Mouse (Mus musculus) hindbrain, embryonic 15.5 days (tissue): ENCODE data around the gene 5330417H12Rik. TPM values are rescaled to one million over a fixed set of nuclear protein-coding genes. Genes with fewer than 3 reads are reported as not detected.

ENCODE experiments used
- ATAC-seq: fragments of 200-750 bp; cut with Nextera tagmentation; 2 replicates; pipeline ENCODE4 v1.8.0; 2017; ENCODE audit warnings: low read depth, moderate number of reproducible peaks, moderate TSS enrichment; ENCODE audit not compliant: low FRiP score
- H3K27ac ChIP-seq: fragments of 300-500 bp; sonication (generic); replicated peaks from 2 replicates; pipeline ENCODE4 v1.5.1; 2015; ENCODE audit warnings: mild to moderate bottlenecking, inconsistent platforms
- H3K27me3 ChIP-seq: fragments of 300-500 bp; sonication (generic); 2 replicates; pipeline ENCODE4 v1.6.1; 2015; ENCODE audit warnings: control low read depth, inconsistent platforms
- H3K36me3 ChIP-seq: fragments of 300-500 bp; sonication (generic); 2 replicates; pipeline ENCODE4 v1.6.1; 2015; ENCODE audit warnings: control low read depth, inconsistent platforms
- H3K4me1 ChIP-seq: fragments of 300-500 bp; sonication (generic); replicated peaks from 2 replicates; pipeline ENCODE4 v1.6.1; 2015; ENCODE audit warnings: control low read depth, inconsistent platforms
- H3K4me2 ChIP-seq: fragments of 300-500 bp; sonication (generic); 2 replicates; pipeline ENCODE4 v1.6.1; 2015; ENCODE audit warnings: moderate library complexity, mild to moderate bottlenecking, inconsistent platforms
- H3K4me3 ChIP-seq: fragments of 300-500 bp; sonication (generic); 2 replicates; pipeline ENCODE4 v1.5.1; 2015; ENCODE audit warnings: mild to moderate bottlenecking, inconsistent platforms
- H3K9ac ChIP-seq: fragments of 300-500 bp; sonication (generic); 2 replicates; pipeline ENCODE4 v1.6.1; 2015; ENCODE audit warnings: inconsistent platforms
- H3K9me3 ChIP-seq: fragments of 300-500 bp; sonication (generic); 2 replicates; pipeline ENCODE4 v1.6.1; 2016; ENCODE audit warnings: control low read depth, inconsistent platforms
- WGBS: fragments of 180-500 bp; shearing (Covaris S2); methylation state at CpG from one replicate; pipeline ENCODE4 v1.1.7; 2015; 5-methylcytosine and 5-hydroxymethylcytosine counted together
- polyA plus RNA-seq: library from polyadenylated mRNA; unstranded; fragments of >200 nt; fragmentation: Nextera tagmentation; extraction: Ambion mirVana; gene quantifications from 2 replicates; pipeline ENCODE4 v1.2.1, GENCODE M21; 2015

The 5330417H12Rik gene
- polyA plus RNA-seq, 1 experiment from 2014 or later: not detected

DNA sequence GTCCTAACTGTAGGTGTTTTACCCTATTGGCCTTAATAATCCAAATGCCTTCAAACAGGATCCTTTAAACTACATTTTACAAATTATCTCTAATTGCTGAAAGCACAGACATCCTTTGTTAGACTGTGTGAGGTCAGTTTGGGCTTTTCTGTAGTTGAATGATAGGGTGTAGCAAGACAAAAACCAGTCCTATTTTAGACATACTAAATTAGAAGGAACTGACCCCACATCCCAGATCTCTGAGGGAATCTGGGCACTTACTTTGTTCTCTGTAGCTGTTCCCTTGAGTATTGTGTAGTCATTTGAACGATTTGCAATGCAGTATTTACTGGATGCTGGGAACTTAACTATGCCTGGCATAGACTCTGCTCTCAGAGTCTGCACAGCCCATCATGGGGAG lies 26.9 kb upstream of the 5330417H12Rik start:
- ATAC-seq: no peak
- H3K4me3 ChIP-seq: no peak overlapping the region
- H3K4me2 ChIP-seq: no peak overlapping the region
- no peaks in the 10 kb centered on the region for H3K9me3 ChIP-seq
- H3K27ac ChIP-seq: no peak overlapping the region
- no peaks in the 10 kb centered on the region for H3K36me3 ChIP-seq
- WGBS: 42% methylated on average over 1 of the region's 1 CpGs
- H3K9ac ChIP-seq: no peak overlapping the region
- no peaks in the 10 kb centered on the region for H3K27me3 ChIP-seq
- H3K4me1 ChIP-seq: no peaks in the 10 kb centered on the region

- H3K27me3 ChIP-seq: no peaks in the 10 kb centered on the region
- no peak overlapping the region for H3K9ac ChIP-seq
- H3K27ac ChIP-seq: no peak overlapping the region
- no peak overlapping the region for H3K4me2 ChIP-seq
- no peak for ATAC-seq
- no peaks in the 10 kb centered on the region for H3K4me1 ChIP-seq
- H3K9me3 ChIP-seq: no peaks in the 10 kb centered on the region
- H3K36me3 ChIP-seq: no peaks in the 10 kb centered on the region
- WGBS: 85% methylated on average over 7 of the region's 7 CpGs
- no peak overlapping the region for H3K4me3 ChIP-seq
Observed at GRCm38 (mm10) chr7:107649990-107650389, 25.0 kb upstream of the 5330417H12Rik start.

- Histone ChIP-seq H3K9ac (no peak overlapping the region), H3K4me1 (no peaks in the 10 kb centered on the region), H3K4me3 (no peak overlapping the region), H3K4me2 (no peak overlapping the region), H3K9me3 (no peaks in the 10 kb centered on the region), H3K36me3 (no peaks in the 10 kb centered on the region), H3K27ac (no peak overlapping the region), H3K27me3 (no peaks in the 10 kb centered on the region)
- no peak for ATAC-seq
- WGBS: 83% methylated on average over 12 of the region's 12 CpGs
Observed at GRCm38 (mm10) chr7:107648937-107649688, 24.2 kb upstream of the 5330417H12Rik start.

DNA sequence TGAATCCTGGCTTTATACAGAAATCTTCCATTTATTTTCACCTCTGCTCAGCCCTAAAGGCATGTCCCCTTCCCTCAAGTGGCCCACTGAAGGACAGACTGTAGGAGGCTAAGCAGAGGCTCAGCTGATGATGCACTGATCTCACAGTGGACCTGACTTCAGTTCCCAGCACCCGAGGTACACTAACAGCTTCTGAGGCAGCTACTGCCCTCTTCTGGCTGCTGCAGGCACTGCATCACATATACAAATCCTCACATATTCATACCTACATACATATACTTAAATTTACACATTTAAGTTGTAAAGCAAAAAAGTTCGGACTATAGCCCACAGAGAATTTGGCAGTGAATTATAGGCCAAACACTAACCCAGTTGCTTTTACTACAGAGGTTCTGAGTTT lies 20.0 kb upstream of the 5330417H12Rik start:
- Histone ChIP-seq H3K4me2 (no peak overlapping the region), H3K4me1 (no peaks in the 10 kb centered on the region), H3K9ac (no peak overlapping the region), H3K9me3 (no peaks in the 10 kb centered on the region), H3K4me3 (no peak overlapping the region), H3K27me3 (no peaks in the 10 kb centered on the region), H3K36me3 (no peaks in the 10 kb centered on the region), H3K27ac (no peak overlapping the region)
- 91% methylated on average over 2 of the region's 2 CpGs for WGBS
- no peak for ATAC-seq

DNA sequence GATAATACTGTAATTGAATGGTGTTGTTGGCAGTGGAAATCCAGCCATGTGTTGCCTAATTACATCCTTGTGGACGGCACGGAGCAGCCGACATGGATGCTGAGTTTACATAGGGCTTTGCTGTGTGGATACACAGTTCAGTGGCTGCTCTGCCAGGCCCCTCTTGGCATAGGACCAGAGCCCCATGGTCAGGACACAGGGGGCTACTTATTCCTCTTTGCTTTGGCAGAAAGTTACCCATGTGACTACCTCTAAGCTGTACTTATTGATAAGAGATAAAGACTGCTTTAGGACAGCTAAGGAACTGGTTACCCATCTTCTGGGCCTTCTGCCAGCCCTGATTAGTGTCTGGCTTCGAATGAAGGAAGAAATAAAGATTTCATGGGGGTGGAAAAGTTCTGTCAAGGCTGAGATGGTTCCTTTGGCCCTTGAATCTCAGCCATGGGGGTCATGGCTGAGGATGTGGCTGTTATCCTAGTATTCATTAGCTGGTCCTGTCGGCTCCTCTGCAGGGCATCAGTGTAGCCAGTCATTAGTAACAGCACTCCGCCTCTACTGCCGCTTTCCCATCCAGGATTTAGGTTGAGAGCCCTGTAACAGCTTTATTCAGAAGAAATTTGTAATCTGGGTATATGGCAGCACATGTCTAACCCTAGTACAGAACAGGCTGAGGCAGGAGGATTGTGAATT lies 17.8 kb upstream of the 5330417H12Rik start:
- Histone ChIP-seq H3K4me1 (no peaks in the 10 kb centered on the region), H3K4me3 (no peak overlapping the region), H3K4me2 (no peak overlapping the region), H3K36me3 (no peaks in the 10 kb centered on the region), H3K9ac (no peak overlapping the region), H3K9me3 (no peaks in the 10 kb centered on the region), H3K27me3 (no peaks in the 10 kb centered on the region), H3K27ac (no peak overlapping the region)
- WGBS: 67% methylated on average over 7 of the region's 7 CpGs
- peak; percentile 90 for ATAC-seq

DNA sequence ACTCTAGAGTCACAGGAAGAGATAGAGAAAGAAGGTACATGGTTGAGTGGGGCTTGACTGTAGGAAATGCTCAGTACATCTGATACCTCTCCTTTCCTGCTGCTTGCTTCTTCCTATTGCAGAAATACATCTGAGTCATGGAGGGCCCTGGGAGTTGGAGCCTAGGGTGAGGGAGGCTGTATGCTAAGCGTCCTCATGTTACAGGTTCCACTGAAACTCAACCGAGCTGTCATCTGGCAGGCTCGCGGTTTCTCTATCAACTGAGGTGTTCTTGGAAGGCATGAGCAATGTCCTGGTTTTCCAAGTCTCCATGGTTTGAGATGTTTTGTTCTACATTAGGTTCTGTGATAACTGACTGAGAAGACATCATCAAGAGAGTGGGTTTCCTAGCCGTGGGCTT lies 13.1 kb upstream of the 5330417H12Rik start:
- Histone ChIP-seq H3K4me2 (no peak overlapping the region), H3K27me3 (no peaks in the 10 kb centered on the region), H3K9me3 (no peaks in the 10 kb centered on the region), H3K36me3 (no peaks in the 10 kb centered on the region), H3K4me1 (no peaks in the 10 kb centered on the region), H3K27ac (0 out of 2 replicates have a peak overlapping the region, but pooled peaks have one; percentile 45), H3K9ac (no peak overlapping the region), H3K4me3 (no peak overlapping the region)
- 91% methylated on average over 5 of the region's 5 CpGs for WGBS
- no peak for ATAC-seq

GRCm38 (mm10) chr7:107637398-107637797 lies 12.4 kb upstream of the 5330417H12Rik start:
- Histone ChIP-seq H3K4me3 (no peak overlapping the region), H3K36me3 (no peaks in the 10 kb centered on the region), H3K4me1 (no peaks in the 10 kb centered on the region), H3K27ac (peak overlapping the region; percentile 45; the same call in 1 of the 2 replicates), H3K27me3 (no peaks in the 10 kb centered on the region), H3K9me3 (no peaks in the 10 kb centered on the region), H3K9ac (no peak overlapping the region), H3K4me2 (no peak overlapping the region)
- 70% methylated on average over 7 of the region's 7 CpGs for WGBS
- peak; percentile 71 for ATAC-seq

DNA sequence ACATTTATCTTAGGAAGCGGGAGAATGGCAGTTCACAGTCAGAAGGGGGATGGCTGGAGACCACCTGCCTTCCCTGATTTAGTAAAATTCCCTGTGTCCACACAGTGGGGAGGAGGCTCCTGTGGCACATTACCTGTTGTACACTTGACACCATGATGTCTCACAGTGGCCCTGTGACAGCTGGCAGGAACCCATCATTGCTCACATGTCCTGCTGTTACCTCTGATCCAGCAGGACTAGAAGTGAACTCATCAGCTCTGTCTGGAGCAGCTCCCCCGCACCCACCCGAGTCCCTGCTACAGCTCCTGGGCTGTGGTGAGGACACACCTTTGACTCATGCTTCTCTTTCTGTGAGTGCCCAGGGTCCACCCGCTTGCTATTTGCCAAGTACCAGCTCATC lies 8.2 kb upstream of the 5330417H12Rik start:
- H3K9me3 ChIP-seq: no peaks in the 10 kb centered on the region
- H3K9ac ChIP-seq: no peak overlapping the region
- H3K4me2 ChIP-seq: no peak overlapping the region
- H3K4me3 ChIP-seq: no peak overlapping the region
- no peaks in the 10 kb centered on the region for H3K27me3 ChIP-seq
- no peaks in the 10 kb centered on the region for H3K4me1 ChIP-seq
- H3K27ac ChIP-seq: no peak overlapping the region
- no peaks in the 10 kb centered on the region for H3K36me3 ChIP-seq
- 93% methylated on average over 4 of the region's 4 CpGs for WGBS
- no peak for ATAC-seq

DNA sequence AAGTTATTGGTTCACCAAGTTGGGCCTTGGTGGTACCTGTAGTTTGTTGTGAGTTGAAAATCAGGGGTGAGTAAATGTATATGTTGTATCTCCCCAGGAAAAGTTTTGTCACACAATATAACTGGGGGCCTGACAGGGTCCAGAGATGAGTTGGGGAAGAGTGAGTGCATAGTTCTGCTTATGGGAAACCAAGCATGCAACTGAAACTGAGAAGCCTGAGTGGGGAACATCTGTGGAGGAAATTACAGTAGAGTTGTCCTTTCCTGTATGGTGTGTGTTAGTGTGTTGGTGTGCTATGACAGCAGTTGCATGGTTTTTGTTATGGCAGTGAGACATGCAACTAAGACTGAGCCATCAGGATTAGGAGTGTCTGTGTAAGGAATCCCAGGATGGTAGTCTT lies 3.4 kb upstream of the 5330417H12Rik start:
- no peaks in the 10 kb centered on the region for H3K27me3 ChIP-seq
- no peak overlapping the region for H3K27ac ChIP-seq
- ATAC-seq: no peak
- no peak overlapping the region for H3K4me3 ChIP-seq
- no peaks in the 10 kb centered on the region for H3K9me3 ChIP-seq
- no peak overlapping the region for H3K9ac ChIP-seq
- no peaks in the 10 kb centered on the region for H3K36me3 ChIP-seq
- H3K4me1 ChIP-seq: no peaks in the 10 kb centered on the region
- H3K4me2 ChIP-seq: no peak overlapping the region

DNA sequence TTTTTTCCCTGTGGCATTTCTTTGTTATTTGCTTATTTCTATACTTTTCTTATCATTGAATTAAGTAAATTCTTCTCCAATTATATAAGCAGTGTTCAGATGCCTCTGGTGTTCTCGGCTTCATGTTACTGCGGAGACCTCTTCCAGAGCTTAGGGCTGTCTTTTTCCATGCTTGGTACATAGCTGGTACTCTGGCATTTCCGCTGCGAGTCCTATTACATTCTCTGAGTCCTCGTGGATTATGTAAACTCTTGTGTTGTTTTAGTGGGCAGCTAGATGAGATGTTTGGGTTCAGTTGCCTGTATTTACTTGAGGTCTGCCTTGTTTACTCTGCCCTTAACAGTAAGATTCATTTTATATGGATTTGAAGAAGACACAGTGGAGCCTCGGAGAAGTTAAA lies 820 bp upstream of the 5330417H12Rik start:
- no peaks in the 10 kb centered on the region for H3K36me3 ChIP-seq
- no peak overlapping the region for H3K9ac ChIP-seq
- no peaks in the 10 kb centered on the region for H3K4me1 ChIP-seq
- no peak overlapping the region for H3K4me3 ChIP-seq
- no peak overlapping the region for H3K27ac ChIP-seq
- 86% methylated on average over 6 of the region's 6 CpGs for WGBS
- H3K4me2 ChIP-seq: no peak overlapping the region
- H3K9me3 ChIP-seq: no peaks in the 10 kb centered on the region
- H3K27me3 ChIP-seq: no peaks in the 10 kb centered on the region
- ATAC-seq: no peak

- ATAC-seq: no peak
- no peaks in the 10 kb centered on the region for H3K27me3 ChIP-seq
- H3K4me3 ChIP-seq: no peak overlapping the region
- no peak overlapping the region for H3K9ac ChIP-seq
- WGBS: 65% methylated on average over 3 of the region's 3 CpGs
- no peaks in the 10 kb centered on the region for H3K4me1 ChIP-seq
- H3K27ac ChIP-seq: no peak overlapping the region
- H3K4me2 ChIP-seq: no peak overlapping the region
- no peaks in the 10 kb centered on the region for H3K36me3 ChIP-seq
- no peaks in the 10 kb centered on the region for H3K9me3 ChIP-seq
Observed at GRCm38 (mm10) chr7:107624432-107624831, 529 bp downstream of the 5330417H12Rik start.

DNA sequence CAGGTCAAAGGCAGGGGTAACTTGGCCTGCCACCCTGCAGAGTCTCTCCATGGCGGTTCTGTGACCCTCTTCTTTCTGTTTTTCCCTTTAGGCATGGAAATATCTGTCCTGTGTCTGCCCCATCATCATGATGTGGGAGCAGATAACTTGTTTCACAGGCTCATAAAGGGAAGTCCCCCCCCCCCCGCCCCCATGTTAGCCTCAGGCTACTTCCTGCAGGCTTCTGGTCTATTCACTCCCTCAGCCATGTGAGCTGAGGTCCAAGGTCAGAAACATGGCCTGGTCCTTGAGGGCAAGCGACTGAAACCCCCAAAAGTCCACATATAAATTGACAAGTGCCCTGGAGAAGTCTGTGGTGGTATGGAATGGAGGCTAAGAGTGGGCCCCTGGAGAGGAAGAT lies 4.8 kb downstream of the 5330417H12Rik start:
- H3K9ac ChIP-seq: no peak overlapping the region
- WGBS: 81% methylated on average over 3 of the region's 3 CpGs
- H3K36me3 ChIP-seq: no peaks in the 10 kb centered on the region
- H3K9me3 ChIP-seq: no peaks in the 10 kb centered on the region
- no peak overlapping the region for H3K4me3 ChIP-seq
- no peak for ATAC-seq
- H3K27me3 ChIP-seq: no peaks in the 10 kb centered on the region
- H3K27ac ChIP-seq: no peak overlapping the region
- H3K4me1 ChIP-seq: no peaks in the 10 kb centered on the region
- H3K4me2 ChIP-seq: no peak overlapping the region
